In genomic region chr12:80039150-80039549, GRCm38 (mm10) we compare ENCODE assay signal across 20 mouse cellular contexts.
"Had no signal": no experiment of that assay in that cellular context is flagged by ENCODE, and none has a peak within 500 bp of the region (broad histone marks: within the 10 kb centered on the region; RNA-seq: fewer than 3 reads in every experiment).

No protein-coding gene starts in this region.

- H3K4me2 ChIP-seq: limb, embryonic 12.5 days; limb, embryonic 15.5 days; lung, embryonic 15.5 days; midbrain, embryonic 12.5 days; midbrain, embryonic 15.5 days; neural tube, embryonic 13.5 days; stomach, embryonic 15.5 days had no signal

- H3K36me3 ChIP-seq: limb, embryonic 12.5 days; limb, embryonic 15.5 days; lung, embryonic 15.5 days; midbrain, embryonic 12.5 days; midbrain, embryonic 15.5 days; neural tube, embryonic 13.5 days; stomach, embryonic 15.5 days had no signal

- H3K27me3 ChIP-seq: limb, embryonic 12.5 days; limb, embryonic 15.5 days; lung, embryonic 15.5 days; midbrain, embryonic 12.5 days; midbrain, embryonic 15.5 days; neural tube, embryonic 13.5 days; stomach, embryonic 15.5 days had no signal

- H3K4me3 ChIP-seq: limb, embryonic 12.5 days; limb, embryonic 15.5 days; lung, embryonic 15.5 days; midbrain, embryonic 12.5 days; midbrain, embryonic 15.5 days; myocyte; neural tube, embryonic 13.5 days; stomach, embryonic 15.5 days had no signal

- H3K27ac ChIP-seq: limb, embryonic 12.5 days; limb, embryonic 15.5 days; lung, embryonic 15.5 days; midbrain, embryonic 12.5 days; midbrain, embryonic 15.5 days; neural tube, embryonic 13.5 days; stomach, embryonic 15.5 days had no signal

- H3K4me1 ChIP-seq: midbrain, embryonic 15.5 days; neural tube, embryonic 13.5 days had no signal

- H3K9ac ChIP-seq: limb, embryonic 12.5 days; limb, embryonic 15.5 days; lung, embryonic 15.5 days; midbrain, embryonic 12.5 days; midbrain, embryonic 15.5 days; neural tube, embryonic 13.5 days; stomach, embryonic 15.5 days had no signal

- ATAC-seq: intestine, embryonic 16.5 days; midbrain, embryonic 15.5 days had no signal

- DNase-seq: kidney, adult 18-20 months; kidney, adult 9 months; kidney, postnatal 14 days; left cerebral cortex, postnatal 4 days; lung, adult 18-20 months; lung, postnatal 10 days; lung, postnatal 36 days; retina, postnatal 1 day; right cerebral cortex, postnatal 25 days; spleen, adult 18-20 months; thymus, postnatal 25 days had no signal

- H3K9me3 ChIP-seq: limb, embryonic 12.5 days; limb, embryonic 15.5 days; lung, embryonic 15.5 days; midbrain, embryonic 12.5 days; midbrain, embryonic 15.5 days; neural tube, embryonic 13.5 days; stomach, embryonic 15.5 days had no signal
